Mouse (Mus musculus): ENCODE data around the gene Rbfox2.
"Not testable (repeated sequence)": the region's sequence is repeated elsewhere in the genome, so short reads cannot be mapped to it uniquely, and the experiment has no call there.

Rbfox2 gene

DNA sequence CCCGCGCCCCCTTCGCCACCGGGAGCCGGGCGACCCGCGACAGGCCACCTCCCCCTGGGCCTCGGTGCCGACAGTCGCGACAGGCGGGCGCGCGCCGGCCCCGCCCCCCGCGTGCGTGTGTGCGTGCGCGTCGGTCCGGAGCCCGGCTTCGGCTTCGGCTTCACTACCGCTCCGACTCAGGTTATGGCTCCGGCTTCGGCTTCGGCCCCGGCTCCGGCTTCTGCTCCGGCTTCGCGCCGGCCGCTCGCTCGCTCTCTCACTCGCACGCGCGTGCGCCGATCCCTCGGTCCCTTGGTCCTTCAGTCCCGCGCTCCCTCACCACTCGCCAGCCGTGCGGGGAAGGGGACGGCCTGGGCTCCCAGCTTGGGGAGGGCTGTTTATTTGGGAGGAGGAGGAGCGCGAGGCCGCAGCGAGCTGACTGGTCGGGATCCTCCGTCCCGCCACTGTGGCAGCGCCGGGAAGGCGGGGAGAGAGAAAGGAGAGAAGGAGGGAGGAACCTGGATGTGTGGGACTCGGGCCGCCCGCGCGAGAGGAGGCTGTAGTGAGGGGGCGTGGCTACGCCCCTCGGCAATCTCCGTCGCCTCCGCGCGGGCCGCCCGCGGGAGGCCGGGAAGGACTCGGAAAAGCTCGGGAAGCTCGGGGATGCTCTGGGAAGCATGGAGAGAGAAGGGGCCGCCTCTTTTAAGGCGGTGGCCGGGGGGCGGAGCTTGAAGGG lies at the start of gene Rbfox2:
Gene Rbfox2, minus strand, starts transcription at position 458 of the 715 bp plus-strand sequence.
- DNase-seq (ENCODE audit: low spot score) = peak; percentile 84

GRCm38 (mm10) chr15:77356248-77356810 lies 49.5 kb upstream of the Rbfox2 start:
- DNase-seq (ENCODE audit: low spot score) = no peak

GRCm38 (mm10) chr15:77354848-77355551 lies 48.2 kb upstream of the Rbfox2 start:
- DNase-seq (ENCODE audit: low spot score) = no peak

- DNase-seq (ENCODE audit: low spot score) = no peak
Observed at GRCm38 (mm10) chr15:77354496-77354847, 47.7 kb upstream of the Rbfox2 start.

DNA sequence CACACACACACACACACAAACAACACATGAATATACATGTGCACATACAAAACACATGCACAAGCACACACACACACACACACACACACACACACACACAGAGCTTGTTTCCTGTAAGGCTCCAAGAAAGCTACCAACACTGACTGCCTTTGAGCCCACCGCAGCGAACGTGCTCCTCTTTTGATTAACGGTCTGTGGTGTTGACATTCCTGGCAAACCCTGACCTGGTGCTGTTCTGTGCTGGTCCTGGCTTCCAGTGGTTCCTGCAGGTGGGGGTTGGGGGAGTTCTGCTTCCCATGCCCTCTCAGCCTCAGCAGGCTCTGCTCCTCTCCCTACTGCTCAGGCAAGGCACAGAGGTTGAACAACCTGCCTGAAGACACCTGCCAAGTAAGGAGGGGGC lies 47.0 kb upstream of the Rbfox2 start:
- no peak for DNase-seq (ENCODE audit: low spot score)

DNA sequence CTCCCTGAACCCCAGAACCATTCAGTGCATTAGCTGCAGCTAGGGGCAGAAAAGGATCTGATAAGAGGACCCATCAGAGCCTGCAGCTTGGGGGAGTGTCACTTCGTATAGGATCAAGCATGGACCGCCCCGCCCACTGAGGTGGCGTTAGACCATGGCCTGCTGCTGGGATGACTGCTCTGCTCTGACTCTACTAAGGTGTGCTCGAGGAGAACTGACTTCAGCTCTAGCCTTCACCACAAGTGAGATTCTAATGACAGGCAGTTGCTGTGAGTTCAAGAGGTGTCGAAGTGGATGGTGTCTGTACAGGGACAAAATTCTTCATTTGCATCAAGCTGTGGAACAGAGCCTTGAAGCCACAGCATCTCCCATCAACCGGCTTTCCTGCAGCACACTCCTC lies 46.1 kb upstream of the Rbfox2 start:
- no peak for DNase-seq (ENCODE audit: low spot score)

DNA sequence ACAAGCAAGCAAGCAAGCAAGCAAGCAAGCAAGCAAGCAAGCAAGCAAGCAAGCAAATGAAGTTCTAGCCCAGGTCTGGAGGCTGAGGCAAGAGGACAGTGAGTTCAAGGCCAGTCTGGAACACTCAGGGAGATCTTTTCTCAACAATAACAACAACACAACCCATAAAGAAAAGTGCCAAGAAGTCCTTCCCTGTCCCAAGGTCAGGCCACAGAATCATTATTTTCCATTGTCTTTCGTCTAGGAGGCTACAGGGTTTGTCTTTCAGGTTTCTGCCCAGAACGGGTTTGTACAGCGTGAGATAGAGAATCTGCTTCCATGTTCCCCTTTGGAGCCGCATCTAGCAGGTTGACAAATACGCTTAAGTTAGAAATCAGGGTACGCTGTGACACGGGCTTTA lies 43.3 kb upstream of the Rbfox2 start:
- no peak for DNase-seq (ENCODE audit: low spot score)

DNA sequence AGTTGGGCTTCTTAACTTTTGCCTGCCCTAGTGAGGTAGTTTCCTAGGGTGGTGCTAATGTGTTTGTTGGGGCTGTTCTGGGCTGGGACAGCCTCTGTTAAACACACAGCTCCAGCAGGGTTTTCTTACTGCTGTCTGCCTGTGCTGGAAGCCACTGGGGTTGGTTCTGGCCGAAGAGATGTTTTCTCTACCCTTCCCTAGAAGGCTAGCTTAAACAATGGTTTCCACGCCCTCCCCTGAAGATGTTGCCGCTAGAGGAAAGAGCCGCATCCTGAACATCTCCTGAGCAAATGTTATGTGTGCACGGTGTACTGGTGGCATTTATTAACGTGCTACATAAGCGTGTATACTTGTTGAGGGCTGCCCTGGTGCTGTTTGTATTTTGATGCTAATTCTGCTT lies 41.3 kb upstream of the Rbfox2 start:
- DNase-seq (ENCODE audit: low spot score) = no peak

DNA sequence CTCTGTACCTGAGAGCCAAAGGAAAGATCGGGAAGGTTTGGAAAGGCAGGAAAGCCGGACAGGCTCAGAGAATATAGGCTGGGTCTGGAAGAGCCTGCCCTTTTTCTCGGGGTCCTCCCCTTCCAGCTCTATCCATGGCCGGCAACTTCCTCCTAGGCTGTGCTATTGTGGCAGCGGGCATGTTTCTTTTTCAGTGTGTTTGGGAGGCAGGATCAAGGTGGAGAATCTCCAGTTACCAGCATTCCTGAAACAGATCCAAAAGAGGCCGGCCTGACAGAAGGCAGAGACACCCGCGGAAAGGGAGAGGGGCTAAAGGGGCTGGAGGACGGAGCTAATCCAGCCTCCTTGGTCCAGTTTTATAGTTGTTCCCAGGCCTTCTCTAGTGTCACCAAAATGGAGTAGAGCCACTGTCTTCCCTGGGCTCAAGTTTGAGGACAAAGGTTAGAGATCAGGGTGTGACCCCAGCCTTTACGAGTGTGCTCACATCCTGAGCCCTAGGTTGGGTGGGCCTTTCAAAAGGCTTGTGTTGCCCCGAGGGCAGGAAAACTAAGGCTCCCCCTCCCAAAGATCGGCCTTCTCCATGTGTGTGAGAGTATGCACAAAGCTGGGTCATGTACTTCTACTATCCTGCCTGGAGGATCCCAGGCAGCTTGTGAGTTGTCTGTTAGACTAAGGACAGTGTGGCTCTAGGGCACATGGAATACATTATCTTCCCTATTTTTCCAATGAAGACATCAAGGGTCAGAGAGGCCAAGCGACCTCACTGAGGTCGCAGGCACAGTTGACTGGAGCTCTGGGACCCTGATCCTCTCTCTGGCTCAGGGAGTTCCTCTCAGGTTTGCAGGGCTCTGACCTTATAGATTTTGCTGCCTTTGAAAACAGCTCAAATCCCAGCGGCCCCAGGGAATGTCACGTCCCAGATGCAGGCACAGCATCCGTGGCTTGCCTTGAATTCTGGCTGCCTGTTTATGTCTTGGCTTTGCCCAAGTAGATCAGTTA lies 37.6 kb upstream of the Rbfox2 start:
- DNase-seq (ENCODE audit: low spot score) = no peak

- peak; percentile 67 for DNase-seq (ENCODE audit: low spot score)
Observed at GRCm38 (mm10) chr15:77343527-77344091, 36.8 kb upstream of the Rbfox2 start.

GRCm38 (mm10) chr15:77342962-77343526 lies 36.2 kb upstream of the Rbfox2 start:
- no peak for DNase-seq (ENCODE audit: low spot score)

GRCm38 (mm10) chr15:77342005-77342404 lies 35.2 kb upstream of the Rbfox2 start:
- DNase-seq (ENCODE audit: low spot score) = no peak

- no peak for DNase-seq (ENCODE audit: low spot score)
Observed at GRCm38 (mm10) chr15:77340581-77340980, 33.8 kb upstream of the Rbfox2 start.

DNA sequence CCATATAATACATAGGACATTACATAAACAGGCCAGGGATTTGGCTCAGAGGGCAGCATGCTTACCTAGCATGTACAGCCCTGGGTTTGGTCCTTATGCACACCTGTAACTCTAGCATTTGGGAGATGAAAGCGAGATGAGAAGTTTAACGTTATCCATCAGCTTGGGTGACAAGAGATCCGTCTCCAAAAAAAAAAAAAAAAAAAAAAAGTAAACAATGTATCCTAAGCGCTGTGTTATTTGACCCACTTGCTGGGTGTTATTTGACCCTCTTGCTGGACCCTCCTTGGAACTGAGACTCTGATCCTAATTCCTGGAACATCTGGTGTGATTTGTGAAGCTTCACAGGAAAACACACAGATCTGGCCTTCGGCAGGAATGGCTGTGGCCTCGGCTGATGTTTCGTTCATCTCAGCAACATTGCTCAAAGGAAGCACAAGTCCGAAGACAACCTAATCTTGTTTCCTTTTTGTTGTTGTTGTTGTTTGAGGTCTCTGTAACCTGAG lies 32.2 kb upstream of the Rbfox2 start:
- no peak for DNase-seq (ENCODE audit: low spot score)

DNA sequence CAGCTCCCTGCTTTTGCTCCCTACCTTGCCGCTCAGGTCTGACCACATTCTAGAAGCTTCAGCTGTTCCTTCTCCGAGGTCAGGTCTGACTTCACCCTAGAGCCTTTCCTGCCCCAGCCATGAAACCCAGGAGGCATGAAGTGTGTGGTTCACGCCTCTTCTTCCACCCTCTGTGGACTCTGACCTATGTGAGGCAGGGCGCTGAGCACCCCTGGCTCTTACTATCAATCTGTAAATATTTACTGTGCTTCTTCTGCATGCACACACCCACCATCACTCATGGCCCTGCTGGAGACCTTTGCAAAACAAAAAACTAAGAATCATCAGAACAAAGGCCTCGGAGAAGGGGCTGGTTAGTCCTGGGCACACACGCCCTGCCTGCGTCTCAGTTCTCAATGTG lies 31.6 kb upstream of the Rbfox2 start:
- DNase-seq (ENCODE audit: low spot score) = no peak

GRCm38 (mm10) chr15:77337926-77338325 lies 31.1 kb upstream of the Rbfox2 start:
- DNase-seq (ENCODE audit: low spot score) = no peak

- no peak for DNase-seq (ENCODE audit: low spot score)
Observed at GRCm38 (mm10) chr15:77336968-77337341, 30.2 kb upstream of the Rbfox2 start.

GRCm38 (mm10) chr15:77336287-77336967 lies 29.6 kb upstream of the Rbfox2 start:
- peak; percentile 92 for DNase-seq (ENCODE audit: low spot score)

DNA sequence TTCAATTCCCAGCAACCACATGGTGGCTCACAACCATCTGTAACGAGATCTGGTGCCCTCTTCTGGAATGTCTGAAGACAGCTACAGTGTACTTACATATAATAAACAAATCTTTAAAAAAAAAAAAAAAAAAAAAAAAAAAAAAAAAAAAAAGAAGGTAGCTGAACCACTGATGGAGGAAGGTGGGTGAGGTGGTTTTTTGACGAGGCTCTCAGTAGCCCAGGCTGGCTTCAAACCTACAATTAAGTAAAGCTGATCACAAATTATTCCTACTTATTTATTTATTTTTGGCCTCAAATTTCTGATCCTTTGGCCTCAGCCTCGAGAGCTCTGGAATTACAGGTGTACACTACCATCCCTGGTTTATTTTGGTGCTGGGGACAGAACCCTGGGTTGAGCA lies 28.4 kb upstream of the Rbfox2 start:
- not testable (repeated sequence) for DNase-seq (ENCODE audit: low spot score)

GRCm38 (mm10) chr15:77332272-77332991 lies 25.6 kb upstream of the Rbfox2 start:
- DNase-seq (ENCODE audit: low spot score) = no peak
